Mouse (Mus musculus) cerebellum, postnatal 25 days (tissue): ENCODE measurements around the gene Snx1.

Source experiments
- DNase-seq, 2 experiments: peaks; one replicate each; pipeline ENCODE4 v3.0.0; 2021; ENCODE audit warnings: mixed read lengths in 2 of 2

The Snx1 gene

DNA sequence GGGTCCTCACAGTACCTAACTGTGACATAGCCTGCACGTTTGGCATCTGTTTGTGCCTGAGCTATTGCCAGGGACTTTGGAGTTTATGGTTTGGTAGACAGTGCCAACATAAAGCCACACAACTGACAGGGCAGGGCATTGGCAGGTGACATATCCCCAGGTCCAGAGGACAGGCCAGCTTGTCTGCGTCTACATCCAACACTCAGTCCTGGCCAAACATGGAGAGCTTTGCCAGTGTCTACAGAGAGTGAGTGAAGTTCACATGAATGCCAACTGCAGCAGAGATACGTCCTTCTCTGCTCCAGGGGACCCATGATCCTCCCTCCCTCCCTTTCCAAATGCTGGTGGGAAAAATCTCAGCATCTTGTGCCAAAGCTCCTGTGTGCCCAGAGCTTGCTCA, 42.2 kb downstream of the Snx1 start:
- DNase-seq, result no peak

DNA sequence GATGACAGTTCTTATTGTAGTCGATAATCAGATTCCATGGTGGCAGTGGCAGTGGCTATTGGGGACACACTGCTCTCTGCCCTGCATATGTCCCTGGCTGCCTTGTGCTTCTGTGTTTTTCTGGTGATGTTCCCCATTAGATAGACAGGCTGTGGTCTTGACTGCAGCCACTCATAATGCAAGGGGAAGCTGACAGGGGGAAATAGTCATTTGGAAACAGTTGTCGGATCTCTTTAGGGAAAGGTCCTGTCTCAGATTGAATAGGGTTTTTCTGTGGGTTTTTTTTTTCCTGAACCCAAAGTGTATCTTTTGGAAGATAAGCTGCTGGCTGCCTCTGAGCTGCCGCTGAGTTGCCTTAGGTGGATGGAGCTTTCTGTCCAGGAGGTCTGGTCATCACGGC, 44.4 kb downstream of the Snx1 start:
- DNase-seq, result no peak

DNA sequence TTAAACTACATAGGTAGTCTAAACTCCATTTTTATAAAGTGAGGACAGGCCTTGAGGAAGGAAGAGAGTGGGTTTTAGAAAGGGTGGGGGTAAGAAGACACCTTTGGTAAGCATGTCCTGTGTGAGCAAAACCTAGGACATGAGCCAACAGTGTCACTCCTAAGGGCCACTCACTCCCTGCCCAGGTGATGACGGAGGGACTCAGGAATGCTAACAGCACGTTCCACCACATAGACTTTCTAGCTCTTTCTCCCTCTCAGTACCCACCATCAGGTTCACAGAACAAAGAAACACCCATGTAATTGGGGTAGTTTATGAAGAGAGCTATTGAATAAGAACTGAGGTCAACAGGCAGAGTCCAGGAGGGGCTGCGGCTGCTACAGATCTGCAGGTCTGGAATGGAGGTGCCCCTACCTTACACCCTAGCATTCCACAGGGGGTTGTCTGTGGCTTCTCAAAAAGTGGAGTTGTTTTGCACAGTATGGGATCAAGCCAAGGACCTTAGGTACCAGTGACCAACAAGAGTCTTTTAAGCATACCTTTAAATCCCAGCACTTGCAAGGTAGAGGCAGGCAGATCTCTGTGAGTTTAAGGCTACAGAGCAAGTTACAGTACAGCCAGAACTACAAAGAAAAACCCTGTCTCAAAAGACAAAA, 45.5 kb downstream of the Snx1 start:
- DNase-seq, result no peak

GRCm38 (mm10) chr9:66078493-66078892, 47.9 kb downstream of the Snx1 start:
- DNase-seq, result no peak

GRCm38 (mm10) chr9:66078072-66078471, 48.3 kb downstream of the Snx1 start:
- DNase-seq, result no peak

DNA sequence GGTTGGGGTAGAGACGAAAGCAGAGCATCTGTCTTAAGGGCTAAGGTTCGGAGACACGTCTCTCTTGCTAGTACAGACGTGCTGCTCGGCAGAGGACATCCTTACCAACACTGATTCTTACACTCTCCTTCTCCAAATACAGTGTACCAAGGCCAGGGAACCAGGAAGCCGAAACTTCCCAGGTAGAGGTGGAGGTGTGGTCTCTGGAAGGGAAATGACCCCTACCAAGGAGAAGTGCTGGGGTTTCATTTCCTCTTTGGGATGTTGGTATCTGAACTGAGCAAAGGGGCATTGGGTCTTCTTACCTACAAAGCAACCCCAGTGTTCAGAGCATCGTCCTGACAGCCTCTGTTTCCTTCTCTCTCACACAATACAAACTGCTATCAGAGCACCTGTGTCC, 53.6 kb downstream of the Snx1 start:
- no peak for DNase-seq

DNA sequence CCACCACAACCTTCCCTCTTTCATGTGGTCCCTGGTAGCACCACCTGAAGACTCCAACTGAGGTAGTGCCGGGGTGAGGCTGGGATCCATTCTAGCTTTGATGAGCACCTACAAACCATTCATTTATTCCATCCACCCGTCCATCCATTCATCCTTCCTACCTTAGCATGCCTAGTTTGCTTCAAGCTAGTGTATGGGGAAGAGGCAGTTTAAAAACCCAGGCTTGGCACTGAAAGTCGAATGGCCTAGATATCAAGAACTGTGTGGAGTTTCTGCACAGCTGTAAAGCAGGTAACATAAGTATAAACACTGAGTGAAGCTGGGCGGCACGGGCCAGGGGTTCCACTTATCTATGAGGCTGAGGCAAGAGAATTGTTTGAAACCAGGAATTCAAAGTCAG, 56.2 kb downstream of the Snx1 start:
- no peak for DNase-seq

GRCm38 (mm10) chr9:66069583-66069982, 56.8 kb downstream of the Snx1 start, which contains the start of gene Snx22:
Gene Snx22, minus strand, starts transcription at chr9:66069719.
- DNase-seq, result peak; percentile 88 to 92

GRCm38 (mm10) chr9:66068971-66069391, 57.4 kb downstream of the Snx1 start:
- peak; percentile 52 to 67 for DNase-seq

- no peak for DNase-seq
These were observed 58.3 kb downstream of the Snx1 start for GRCm38 (mm10) chr9:66068056-66068455.

GRCm38 (mm10) chr9:66067542-66067941, 58.8 kb downstream of the Snx1 start:
- peak in 1 of 2 experiments; percentile 44 for DNase-seq

DNA sequence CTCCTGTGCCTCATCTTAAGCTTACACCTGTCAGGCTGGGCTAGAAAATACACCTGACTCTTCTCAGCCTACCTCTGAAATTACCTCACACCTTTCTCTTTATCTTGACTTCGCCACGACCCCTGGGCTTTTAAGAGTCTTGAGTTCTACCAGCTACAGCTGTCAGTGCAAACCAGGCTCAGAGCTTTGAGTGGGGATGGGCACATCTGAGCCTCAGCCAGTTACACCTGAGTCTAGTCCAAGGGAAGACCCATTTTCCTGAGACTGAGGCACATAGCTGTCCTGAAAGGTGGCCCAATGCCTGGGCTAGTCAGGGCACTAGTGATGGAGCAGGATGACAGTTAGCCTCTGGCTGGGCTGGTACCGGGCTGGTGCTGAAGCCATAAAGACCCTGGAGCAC, 59.6 kb downstream of the Snx1 start:
- DNase-seq, result no peak

DNA sequence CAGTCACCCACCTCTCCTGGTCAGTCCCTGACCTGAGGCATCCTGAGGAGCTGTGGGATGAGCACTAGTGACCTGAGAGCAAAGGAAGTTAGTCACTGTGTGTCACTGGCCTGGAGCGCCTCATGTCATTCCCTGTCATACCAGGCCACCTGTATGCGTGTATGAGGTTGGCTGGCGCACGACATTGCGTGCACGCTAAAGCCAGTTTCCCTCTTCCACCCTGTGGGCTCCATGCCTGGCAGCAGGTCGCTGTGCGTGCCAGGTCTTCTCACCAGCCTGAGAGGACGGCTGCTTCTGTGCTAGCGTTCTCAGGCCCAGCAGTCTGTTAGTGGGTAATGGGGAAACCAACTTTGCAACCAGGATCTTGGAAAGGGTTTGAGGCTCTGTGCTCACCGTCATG, 62.1 kb downstream of the Snx1 start:
- DNase-seq, result no peak

GRCm38 (mm10) chr9:66063446-66063845, 62.9 kb downstream of the Snx1 start:
- no peak for DNase-seq

DNA sequence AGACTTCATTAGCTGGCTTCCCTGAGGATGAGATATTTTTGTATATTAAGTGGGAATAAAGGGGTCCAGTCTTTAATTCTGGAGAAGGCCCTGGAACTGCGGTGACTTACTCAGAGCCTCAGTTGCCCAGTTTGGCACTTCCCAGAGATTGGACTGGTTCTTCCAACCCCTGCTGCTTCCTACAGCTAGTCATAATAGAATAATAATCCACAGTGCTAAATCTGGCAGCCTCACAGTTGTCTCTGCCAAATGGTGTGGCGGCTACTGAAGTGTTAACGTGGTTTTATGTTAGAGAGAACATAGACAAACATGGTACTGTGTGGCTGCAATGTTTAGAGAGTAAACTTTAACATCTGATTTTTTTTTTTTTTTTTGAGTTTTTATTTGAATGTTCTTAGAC, 64.7 kb downstream of the Snx1 start:
- no peak for DNase-seq

GRCm38 (mm10) chr9:66060986-66061385, 65.4 kb downstream of the Snx1 start:
- no peak for DNase-seq

DNA sequence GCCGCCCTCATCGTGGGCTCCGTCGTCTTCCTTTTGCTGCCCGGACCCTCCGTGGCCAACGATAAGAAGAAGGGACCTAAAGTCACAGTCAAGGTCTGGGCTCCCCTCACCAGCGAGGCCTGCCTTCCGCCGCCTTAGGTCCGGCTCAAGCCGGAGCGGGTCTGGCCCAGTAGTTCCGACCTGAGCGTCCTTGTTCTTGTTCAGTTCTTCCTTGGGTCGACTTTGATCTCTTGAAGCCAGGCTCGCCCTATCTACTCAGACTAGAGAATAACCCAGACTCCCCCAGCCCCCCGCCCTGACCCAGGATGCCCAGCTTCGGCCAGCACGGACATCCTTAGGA, 66.1 kb downstream of the Snx1 start:
- DNase-seq, result no peak

DNA sequence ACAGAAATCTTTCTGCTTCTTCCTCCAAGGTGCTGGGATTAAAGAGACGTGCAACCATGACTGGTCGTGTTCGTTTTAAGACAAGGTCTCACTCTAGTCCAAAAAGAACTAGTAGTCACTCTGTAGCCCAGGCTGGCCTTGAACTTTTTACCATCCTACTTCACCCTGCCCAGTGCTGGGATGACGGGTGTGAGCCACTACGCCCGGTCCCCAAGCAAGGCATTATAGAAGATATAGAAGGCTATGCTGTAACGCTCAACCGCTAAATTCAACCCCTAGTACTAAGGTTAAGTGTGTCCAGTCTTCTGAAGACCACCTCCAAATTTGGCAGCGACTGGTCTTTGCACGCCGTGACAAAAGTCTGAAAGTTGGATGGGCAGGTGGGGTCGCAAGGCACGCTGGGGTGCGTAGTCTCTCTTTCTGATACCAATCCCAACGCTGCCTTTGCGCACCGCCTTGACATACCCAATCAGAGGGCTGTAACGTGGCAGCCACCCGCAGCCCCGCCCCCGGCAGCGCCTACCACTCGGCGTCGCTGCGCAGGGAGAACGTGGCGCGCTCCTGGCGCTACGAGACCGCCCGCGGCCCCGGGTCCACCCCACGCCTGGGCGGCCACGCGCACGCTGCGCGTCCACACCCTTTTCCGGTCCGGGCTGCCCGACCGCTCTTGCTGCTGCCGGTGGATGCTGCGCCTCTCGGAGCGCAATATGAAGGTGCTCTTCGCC, 66.6 kb downstream of the Snx1 start, which contains the start of gene Ppib:
TSS of gene Ppib (plus strand) at position 640 of the 725 bp plus-strand sequence.
- DNase-seq, result peak; percentile 99

DNA sequence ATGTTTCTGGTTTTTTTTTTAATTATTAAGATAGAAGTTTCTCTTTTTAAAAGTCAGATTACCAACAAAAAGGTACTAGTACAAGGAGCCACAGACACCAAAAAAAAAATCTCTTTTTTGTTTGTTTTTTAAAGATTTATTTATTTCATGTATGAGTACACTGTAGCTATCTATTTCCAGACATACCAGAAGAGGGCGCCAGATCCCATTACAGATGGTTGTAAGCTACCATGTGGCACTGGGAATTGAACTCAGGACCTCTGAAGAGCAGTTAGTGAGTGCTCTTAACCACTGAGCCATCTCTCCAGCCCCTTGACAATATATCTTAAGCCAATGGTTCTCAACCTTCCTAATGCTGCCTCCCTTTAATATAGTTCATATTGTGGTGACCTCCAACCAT, 72.8 kb downstream of the Snx1 start:
- no peak for DNase-seq

DNA sequence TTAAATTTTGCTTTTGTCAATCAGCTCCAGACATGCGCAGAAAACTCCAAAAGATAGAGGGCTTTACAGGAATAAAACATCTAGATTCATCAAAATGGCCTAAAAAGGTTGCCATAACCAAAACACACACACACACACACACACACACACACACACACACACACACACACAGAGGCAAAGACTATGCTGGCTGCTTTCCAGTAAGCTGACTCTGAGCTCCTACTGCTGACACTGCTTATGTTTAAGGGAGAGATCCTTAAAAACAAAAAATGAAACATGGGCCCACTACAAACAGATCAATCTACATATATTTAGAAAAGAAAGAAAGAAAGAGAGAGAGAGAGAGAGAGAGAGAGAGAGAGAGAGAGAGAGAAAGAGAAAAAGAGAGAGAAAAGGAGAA, 73.7 kb downstream of the Snx1 start:
- DNase-seq, result no peak

- DNase-seq, result no peak
These were observed 74.9 kb downstream of the Snx1 start for GRCm38 (mm10) chr9:66051493-66051892.

DNA sequence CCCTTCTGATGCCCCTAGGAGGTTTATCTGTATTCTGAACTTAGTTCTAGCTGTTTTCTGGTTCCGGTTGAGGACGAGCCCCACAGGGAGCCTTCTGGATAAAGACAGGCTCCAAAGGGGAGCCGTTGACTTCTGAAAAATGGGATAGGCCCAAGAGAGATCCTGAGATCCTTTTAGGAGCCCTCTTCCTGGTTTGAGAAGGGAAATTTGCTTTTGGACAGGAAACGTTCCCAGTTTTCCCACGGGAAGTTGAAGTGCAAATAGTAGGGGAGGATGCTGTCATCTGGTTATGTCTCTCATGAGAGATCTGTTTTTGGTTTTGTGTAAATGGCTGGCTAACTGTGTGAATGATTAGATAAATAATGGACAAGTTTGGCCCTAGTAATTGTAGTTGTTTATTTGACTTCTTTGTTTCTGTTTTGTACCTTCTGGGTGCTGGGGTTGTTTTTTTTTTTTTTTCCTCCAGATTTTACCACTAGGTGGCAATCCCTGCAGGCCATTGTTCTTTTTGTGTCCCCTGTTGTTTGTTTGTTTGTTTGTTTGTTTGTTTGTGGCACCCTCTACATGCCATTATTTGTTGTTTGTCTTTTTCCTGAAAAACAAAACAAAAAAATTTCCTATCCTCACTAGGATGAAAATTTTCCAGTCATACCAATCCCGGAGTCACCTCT, 76.3 kb downstream of the Snx1 start:
- no peak for DNase-seq

DNA sequence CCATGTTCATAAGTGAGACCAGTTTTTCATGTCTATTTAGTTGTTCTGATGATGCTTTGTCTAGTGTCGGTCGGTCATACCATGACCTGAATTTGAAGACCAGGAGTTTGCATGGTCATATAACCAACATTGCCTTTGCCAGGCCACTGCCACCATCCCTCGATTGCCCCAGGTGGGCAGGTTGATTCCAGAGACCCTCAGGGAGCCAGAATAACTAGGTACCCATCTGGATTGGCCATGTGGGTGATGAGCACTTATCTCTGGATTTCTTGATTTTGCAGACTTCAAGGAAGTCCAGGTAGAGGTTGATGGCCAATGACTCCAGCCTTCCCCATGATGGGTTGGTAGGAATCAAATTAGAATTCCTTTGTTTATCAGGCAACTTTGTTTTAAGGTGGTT, 83.1 kb downstream of the Snx1 start:
- DNase-seq, result no peak

DNA sequence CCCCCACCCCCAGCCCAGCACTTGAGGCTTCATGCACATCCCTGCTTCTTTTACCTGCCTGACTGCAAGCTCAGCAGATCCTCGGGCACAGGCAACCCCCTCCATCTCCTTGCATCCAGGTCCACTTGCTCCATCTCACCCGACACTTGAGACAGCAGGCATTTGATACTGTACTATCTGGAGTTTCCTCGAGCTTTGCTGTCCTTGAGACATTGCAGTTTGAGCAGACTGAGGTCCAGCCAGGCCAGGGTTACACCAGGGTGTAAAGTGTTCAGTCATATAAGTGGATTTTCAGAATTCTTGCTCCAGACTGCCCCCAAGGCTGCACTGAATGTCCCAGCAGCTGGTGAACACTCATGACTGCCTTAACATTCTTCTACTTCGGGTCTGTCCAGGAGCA, 84.1 kb downstream of the Snx1 start:
- no peak for DNase-seq
